Mouse (Mus musculus): ENCODE measurements around the gene Mob1a. TPM values are rescaled to one million over a fixed set of nuclear protein-coding genes. Genes with fewer than 3 reads are reported as not detected.

Mob1a gene
- 34.9 and 36.2 TPM in 2 replicates for polyA plus RNA-seq (2014; fragmentation: Nextera tagmentation; extraction: Ambion mirVana)

DNA sequence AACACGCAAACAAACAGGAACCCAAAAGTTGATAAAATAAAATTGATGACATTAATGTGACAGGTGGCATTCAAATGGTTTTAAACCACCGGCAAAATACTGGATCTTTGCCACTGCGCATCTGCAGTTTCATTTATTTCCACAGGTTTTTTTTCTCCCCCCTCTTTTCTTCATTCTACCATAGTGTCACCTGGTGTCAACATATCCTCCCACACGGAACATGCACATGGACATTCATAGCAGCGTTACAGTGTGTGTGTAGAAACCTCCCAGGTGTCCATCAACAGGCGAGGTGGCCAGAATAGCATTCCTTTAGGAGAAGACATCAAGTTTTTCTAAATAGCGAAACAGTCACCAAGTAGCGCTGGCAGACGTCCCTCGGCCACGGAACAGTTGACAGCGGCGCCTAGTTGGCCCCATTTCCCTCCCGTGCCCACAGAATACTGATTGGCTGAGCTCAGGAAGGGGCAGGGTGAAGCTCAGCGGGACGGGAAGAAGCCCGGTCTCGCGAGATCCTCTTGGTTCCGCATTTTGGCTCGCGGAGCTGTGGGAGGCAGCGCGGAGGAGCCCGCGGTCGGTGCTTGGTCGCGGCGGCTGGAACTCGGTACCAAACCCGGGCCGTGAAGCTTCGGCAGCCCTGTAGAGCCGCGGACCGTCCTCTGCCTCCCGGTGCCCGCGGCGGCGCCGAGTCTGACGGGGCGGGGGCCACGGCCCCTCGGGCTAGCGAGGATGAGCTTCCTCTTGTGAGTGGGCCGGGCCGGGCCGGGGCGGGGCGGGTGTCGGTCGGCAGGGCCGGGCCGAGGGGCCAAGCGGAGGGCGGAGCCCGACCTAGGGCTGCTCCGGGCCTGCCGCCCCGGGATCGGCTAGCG lies at the start of gene Mob1a, which contains the start of gene Mthfd2:
Mob1a (plus strand) TSS at position 492 of the 869 bp plus-strand sequence.
Mthfd2 (minus strand) TSS at position 384 of the 869 bp plus-strand sequence.
- Histone ChIP-seq H3K27ac (replicated peaks in 1 of 2; ENCODE audit: control insufficient read depth in 1 of 2, insufficient read depth in 1 of 2, low read depth in 2 of 2, low read length in 2 of 2) (peak within 1 kb of the TSS; percentile 89 to 93), H3K36me3 (ENCODE audit: control insufficient read depth, insufficient read depth, low read length) (peaks cover 22% of the 10 kb centered on the region), H3K9ac (ENCODE audit: low read length) (peak within 1 kb of the TSS; percentile 85), H3K9me3 (ENCODE audit: control insufficient read depth, low read length) (no peaks in the 10 kb centered on the region), H3K4me3 (ENCODE audit: control insufficient read depth in 1 of 2, insufficient read depth in 1 of 2, low read depth in 1 of 2, low read length in 2 of 2) (peak within 1 kb of the TSS; percentile 69 to 96), H3K4me1 (ENCODE audit: control insufficient read depth in 2 of 2, insufficient read depth in 2 of 2, low read length in 2 of 2) (peaks cover 2 to 13% of the 10 kb centered on the region in 2 experiments), H3K4me2 (ENCODE audit: low read length) (peak within 1 kb of the TSS; percentile 74), H3K27me3 (ENCODE audit: control insufficient read depth, insufficient read depth, low read length) (no peaks in the 10 kb centered on the region)
- 2% methylated on average over 65 of the region's 65 CpGs for WGBS
- peak; percentile 96 for ATAC-seq (ENCODE audit: insufficient number of reproducible peaks, insufficient read depth, low FRiP score, low read depth)

DNA sequence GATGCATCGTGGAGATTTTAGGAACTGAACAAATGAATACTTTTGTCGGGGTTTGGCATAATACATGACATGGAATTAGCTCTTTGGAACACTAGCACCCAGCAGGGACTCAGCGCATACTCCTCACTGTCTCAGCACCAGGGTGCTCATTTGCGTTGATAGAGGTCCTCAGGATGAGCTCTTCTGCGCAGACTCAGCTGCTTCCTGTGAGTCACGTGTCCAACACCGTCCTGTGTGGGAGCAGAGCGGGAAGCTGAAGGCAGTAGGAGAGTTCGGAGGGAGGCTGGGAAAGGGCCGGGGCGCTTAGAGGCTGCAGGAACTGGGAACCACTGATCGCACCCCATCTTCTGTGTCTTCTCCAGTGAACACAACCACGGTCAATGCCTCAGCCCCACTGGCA lies 48.7 kb upstream of the Mob1a start:
- Histone ChIP-seq H3K27ac (replicated peaks in 1 of 2; ENCODE audit: control insufficient read depth in 1 of 2, insufficient read depth in 1 of 2, low read depth in 2 of 2, low read length in 2 of 2) (no peak overlapping the region), H3K9ac (ENCODE audit: low read length) (no peak overlapping the region), H3K9me3 (ENCODE audit: control insufficient read depth, low read length) (peaks cover 9% of the 10 kb centered on the region; the same call in 1 of the 2 replicates), H3K27me3 (ENCODE audit: control insufficient read depth, insufficient read depth, low read length) (0 out of 2 replicates have a peak, but pooled peaks cover 6% of the 10 kb centered on the region), H3K4me2 (ENCODE audit: low read length) (no peak overlapping the region), H3K4me3 (ENCODE audit: control insufficient read depth in 1 of 2, insufficient read depth in 1 of 2, low read depth in 1 of 2, low read length in 2 of 2) (no peak overlapping the region), H3K4me1 (ENCODE audit: control insufficient read depth in 2 of 2, insufficient read depth in 2 of 2, low read length in 2 of 2) (no peaks in the 10 kb centered on the region), H3K36me3 (ENCODE audit: control insufficient read depth, insufficient read depth, low read length) (no peaks in the 10 kb centered on the region)
- ATAC-seq (ENCODE audit: insufficient number of reproducible peaks, insufficient read depth, low FRiP score, low read depth), result no peak
- 65% methylated on average over 13 of the region's 13 CpGs for WGBS

DNA sequence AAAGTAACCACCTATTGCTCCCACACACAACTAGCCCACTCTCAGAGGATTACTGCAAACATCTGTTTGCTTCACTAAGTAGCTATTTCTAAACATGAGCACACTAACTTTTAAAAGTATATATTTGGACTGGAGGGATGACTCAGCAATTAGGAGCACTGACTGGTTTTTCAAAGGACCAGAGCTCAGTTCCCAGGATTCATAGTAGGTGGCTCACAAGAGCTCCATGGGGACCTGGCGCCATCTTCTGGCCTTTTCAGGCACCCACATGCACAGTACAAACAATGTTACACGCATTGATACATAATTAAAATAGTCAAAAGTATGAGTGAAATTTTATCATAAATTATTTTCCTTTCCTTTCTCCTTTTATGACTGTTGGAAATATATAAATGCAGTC lies 46.9 kb upstream of the Mob1a start:
- 0 out of 2 replicates have a peak, but pooled peaks cover 6% of the 10 kb centered on the region for H3K27me3 ChIP-seq (ENCODE audit: control insufficient read depth, insufficient read depth, low read length)
- H3K36me3 ChIP-seq (ENCODE audit: control insufficient read depth, insufficient read depth, low read length), result no peaks in the 10 kb centered on the region
- no peak overlapping the region for H3K9ac ChIP-seq (ENCODE audit: low read length)
- no peak for ATAC-seq (ENCODE audit: insufficient number of reproducible peaks, insufficient read depth, low FRiP score, low read depth)
- H3K27ac ChIP-seq (replicated peaks in 1 of 2; ENCODE audit: control insufficient read depth in 1 of 2, insufficient read depth in 1 of 2, low read depth in 2 of 2, low read length in 2 of 2), result no peak overlapping the region
- H3K4me3 ChIP-seq (ENCODE audit: control insufficient read depth in 1 of 2, insufficient read depth in 1 of 2, low read depth in 1 of 2, low read length in 2 of 2), result no peak overlapping the region
- 29% methylated on average over 2 of the region's 2 CpGs for WGBS
- H3K4me2 ChIP-seq (ENCODE audit: low read length), result no peak overlapping the region
- peaks cover 9% of the 10 kb centered on the region; the same call in 1 of the 2 replicates for H3K9me3 ChIP-seq (ENCODE audit: control insufficient read depth, low read length)
- no peaks in the 10 kb centered on the region for H3K4me1 ChIP-seq (ENCODE audit: control insufficient read depth in 2 of 2, insufficient read depth in 2 of 2, low read length in 2 of 2)

DNA sequence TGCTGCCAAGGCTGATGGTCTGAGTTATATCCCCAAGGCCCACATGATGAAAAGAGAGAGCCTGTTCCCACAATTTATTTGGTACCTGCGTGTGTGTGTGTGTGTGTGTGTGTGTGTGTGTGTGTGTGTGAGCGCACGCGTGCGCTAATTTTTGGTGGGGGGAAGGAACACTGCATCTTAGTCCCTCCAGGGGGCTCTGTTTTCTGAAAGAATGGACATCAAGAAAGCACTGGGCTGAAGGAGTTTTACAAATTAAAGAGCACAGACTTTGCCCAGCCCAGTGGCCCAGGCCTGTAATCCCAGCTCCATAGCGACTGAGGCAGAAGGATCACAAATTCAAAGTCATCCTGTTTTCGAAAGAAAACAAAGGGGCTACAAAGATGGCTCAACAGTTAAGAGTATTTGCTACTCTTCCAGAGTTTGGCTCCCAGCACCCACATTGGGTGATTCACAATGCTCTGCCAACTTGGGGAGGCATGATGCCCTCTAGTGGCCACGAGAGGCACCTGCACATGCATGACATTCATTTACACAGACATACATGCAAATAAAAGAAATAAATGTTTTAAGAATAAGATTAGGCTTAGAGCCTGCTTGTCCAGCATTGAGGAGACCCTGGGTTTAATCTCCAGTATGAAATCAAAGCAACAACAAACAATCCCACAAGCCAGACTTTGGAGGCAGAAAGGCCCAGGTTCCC lies 45.4 kb upstream of the Mob1a start:
- no peak for ATAC-seq (ENCODE audit: insufficient number of reproducible peaks, insufficient read depth, low FRiP score, low read depth)
- H3K36me3 ChIP-seq (ENCODE audit: control insufficient read depth, insufficient read depth, low read length), result no peaks in the 10 kb centered on the region
- H3K9me3 ChIP-seq (ENCODE audit: control insufficient read depth, low read length), result peaks cover 9% of the 10 kb centered on the region; the same call in 1 of the 2 replicates
- H3K9ac ChIP-seq (ENCODE audit: low read length), result no peak overlapping the region
- no peak overlapping the region for H3K4me3 ChIP-seq (ENCODE audit: control insufficient read depth in 1 of 2, insufficient read depth in 1 of 2, low read depth in 1 of 2, low read length in 2 of 2)
- no peaks in the 10 kb centered on the region for H3K4me1 ChIP-seq (ENCODE audit: control insufficient read depth in 2 of 2, insufficient read depth in 2 of 2, low read length in 2 of 2)
- 0 out of 2 replicates have a peak, but pooled peaks cover 6% of the 10 kb centered on the region for H3K27me3 ChIP-seq (ENCODE audit: control insufficient read depth, insufficient read depth, low read length)
- 77% methylated on average over 8 of the region's 8 CpGs for WGBS
- H3K27ac ChIP-seq (replicated peaks in 1 of 2; ENCODE audit: control insufficient read depth in 1 of 2, insufficient read depth in 1 of 2, low read depth in 2 of 2, low read length in 2 of 2), result no peak overlapping the region
- H3K4me2 ChIP-seq (ENCODE audit: low read length), result no peak overlapping the region

DNA sequence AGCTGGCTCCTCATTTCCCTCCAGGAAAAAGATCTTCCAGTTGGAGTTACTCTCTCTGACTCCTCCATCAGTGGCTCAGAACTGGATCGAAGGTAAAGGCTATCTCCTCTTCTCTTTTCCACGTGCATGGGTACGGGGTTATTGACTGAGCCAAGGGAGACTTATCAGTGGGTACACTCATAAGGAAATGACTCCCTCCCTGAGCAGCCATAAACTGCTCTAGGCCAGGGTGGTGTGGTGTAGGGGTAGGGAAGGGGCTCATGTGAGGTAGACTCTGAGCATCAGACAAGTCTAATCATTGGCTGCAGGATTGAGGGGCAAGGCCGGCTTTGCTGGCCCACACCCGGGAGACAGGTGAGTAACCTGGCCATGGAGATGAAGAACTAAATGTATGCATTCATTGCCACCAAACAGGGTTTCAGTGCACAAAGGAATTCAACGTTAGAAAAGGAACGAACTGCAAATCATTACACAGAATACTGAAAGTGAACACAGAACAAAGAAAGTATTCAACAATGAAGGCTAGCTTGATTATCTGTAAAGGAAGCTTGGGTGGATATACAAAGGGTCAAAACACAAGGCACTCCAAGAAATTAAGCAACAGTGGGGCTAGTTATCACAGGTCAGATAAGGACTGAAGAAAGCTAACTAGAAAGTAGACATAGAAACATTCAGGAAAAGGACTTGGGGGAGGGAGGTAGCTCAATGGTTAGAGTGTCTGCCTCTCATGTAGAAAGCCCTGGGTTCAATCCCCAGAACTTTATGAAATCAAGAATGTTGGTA lies 25.2 kb upstream of the Mob1a start:
- Histone ChIP-seq H3K36me3 (ENCODE audit: control insufficient read depth, insufficient read depth, low read length) (0 out of 2 replicates have a peak, but pooled peaks cover 7% of the 10 kb centered on the region), H3K27me3 (ENCODE audit: control insufficient read depth, insufficient read depth, low read length) (no peaks in the 10 kb centered on the region), H3K9ac (ENCODE audit: low read length) (no peak overlapping the region), H3K4me2 (ENCODE audit: low read length) (no peak overlapping the region), H3K4me1 (ENCODE audit: control insufficient read depth in 2 of 2, insufficient read depth in 2 of 2, low read length in 2 of 2) (no peaks in the 10 kb centered on the region), H3K27ac (replicated peaks in 1 of 2; ENCODE audit: control insufficient read depth in 1 of 2, insufficient read depth in 1 of 2, low read depth in 2 of 2, low read length in 2 of 2) (no peak overlapping the region), H3K4me3 (ENCODE audit: control insufficient read depth in 1 of 2, insufficient read depth in 1 of 2, low read depth in 1 of 2, low read length in 2 of 2) (no peak overlapping the region), H3K9me3 (ENCODE audit: control insufficient read depth, low read length) (no peaks in the 10 kb centered on the region)
- ATAC-seq (ENCODE audit: insufficient number of reproducible peaks, insufficient read depth, low FRiP score, low read depth), result no peak
- WGBS, result 64% methylated on average over 7 of the region's 7 CpGs

DNA sequence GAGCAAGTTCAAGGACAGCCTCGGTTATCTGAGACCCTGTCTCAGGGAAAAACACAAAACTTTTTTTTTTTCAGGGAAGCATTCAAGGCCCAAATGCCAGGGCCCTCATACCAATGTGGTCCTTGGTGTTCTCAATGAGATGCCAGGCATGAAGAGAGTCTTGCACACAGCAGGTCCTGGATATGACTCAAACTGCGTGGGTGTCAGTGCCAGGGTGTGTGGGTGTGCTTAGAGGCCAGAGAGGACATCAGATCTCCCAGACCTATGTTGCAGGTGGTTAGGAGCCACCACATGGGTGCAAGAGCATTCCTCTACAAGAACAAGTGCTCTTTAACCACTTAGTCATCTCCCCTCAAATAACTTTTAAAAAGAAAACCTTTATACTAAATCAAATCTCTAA lies 24.5 kb upstream of the Mob1a start:
- Histone ChIP-seq H3K27ac (replicated peaks in 1 of 2; ENCODE audit: control insufficient read depth in 1 of 2, insufficient read depth in 1 of 2, low read depth in 2 of 2, low read length in 2 of 2) (no peak overlapping the region), H3K9me3 (ENCODE audit: control insufficient read depth, low read length) (no peaks in the 10 kb centered on the region), H3K4me2 (ENCODE audit: low read length) (no peak overlapping the region), H3K4me3 (ENCODE audit: control insufficient read depth in 1 of 2, insufficient read depth in 1 of 2, low read depth in 1 of 2, low read length in 2 of 2) (no peak overlapping the region), H3K27me3 (ENCODE audit: control insufficient read depth, insufficient read depth, low read length) (no peaks in the 10 kb centered on the region), H3K4me1 (ENCODE audit: control insufficient read depth in 2 of 2, insufficient read depth in 2 of 2, low read length in 2 of 2) (no peaks in the 10 kb centered on the region), H3K9ac (ENCODE audit: low read length) (no peak overlapping the region), H3K36me3 (ENCODE audit: control insufficient read depth, insufficient read depth, low read length) (0 out of 2 replicates have a peak, but pooled peaks cover 7% of the 10 kb centered on the region)
- 85% methylated on average over 2 of the region's 2 CpGs for WGBS
- no peak for ATAC-seq (ENCODE audit: insufficient number of reproducible peaks, insufficient read depth, low FRiP score, low read depth)

DNA sequence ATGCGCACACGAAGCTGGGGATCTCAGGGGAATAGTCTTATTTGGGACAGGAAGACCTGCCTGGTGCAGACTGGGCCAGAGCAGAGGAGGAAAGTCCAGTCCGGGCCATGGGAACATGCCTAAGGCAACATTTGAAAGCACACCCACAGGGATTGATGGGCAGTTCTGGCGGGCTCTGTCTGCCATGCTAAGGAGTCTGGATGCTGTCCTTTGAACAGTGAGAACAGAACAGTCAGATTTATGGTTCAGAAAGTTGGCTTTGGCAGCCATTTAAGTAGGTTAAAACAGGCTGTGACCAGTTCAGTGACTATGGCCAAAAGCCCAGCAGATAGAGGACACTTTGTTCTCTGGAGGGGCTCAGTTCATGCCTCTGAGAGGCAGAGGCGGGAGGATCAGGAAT lies 23.6 kb upstream of the Mob1a start:
- Histone ChIP-seq H3K27me3 (ENCODE audit: control insufficient read depth, insufficient read depth, low read length) (no peaks in the 10 kb centered on the region), H3K4me3 (ENCODE audit: control insufficient read depth in 1 of 2, insufficient read depth in 1 of 2, low read depth in 1 of 2, low read length in 2 of 2) (no peak overlapping the region), H3K27ac (replicated peaks in 1 of 2; ENCODE audit: control insufficient read depth in 1 of 2, insufficient read depth in 1 of 2, low read depth in 2 of 2, low read length in 2 of 2) (no peak overlapping the region), H3K9me3 (ENCODE audit: control insufficient read depth, low read length) (no peaks in the 10 kb centered on the region), H3K9ac (ENCODE audit: low read length) (no peak overlapping the region), H3K36me3 (ENCODE audit: control insufficient read depth, insufficient read depth, low read length) (0 out of 2 replicates have a peak, but pooled peaks cover 7% of the 10 kb centered on the region), H3K4me1 (ENCODE audit: control insufficient read depth in 2 of 2, insufficient read depth in 2 of 2, low read length in 2 of 2) (no peaks in the 10 kb centered on the region), H3K4me2 (ENCODE audit: low read length) (no peak overlapping the region)
- no peak for ATAC-seq (ENCODE audit: insufficient number of reproducible peaks, insufficient read depth, low FRiP score, low read depth)
- WGBS, result 82% methylated on average over 5 of the region's 5 CpGs
